Mouse (Mus musculus): ENCODE measurements around the gene Socs3. TPM values are rescaled to one million over a fixed set of nuclear protein-coding genes. Genes with fewer than 3 reads are reported as not detected.

Socs3 gene
- polyA plus RNA-seq, 1 experiment from 2014 or later, result 8.4 TPM

- peaks cover 5% of the 10 kb centered on the region; the same call in 1 of the 2 replicates for H3K4me1 ChIP-seq (ENCODE audit: control insufficient read depth, insufficient read depth, low read length)
- H3K27ac ChIP-seq (replicated peaks; ENCODE audit: low read depth, low read length), result no peak overlapping the region
- no peaks in the 10 kb centered on the region for H3K36me3 ChIP-seq (replicated peaks; ENCODE audit: control insufficient read depth, insufficient read depth, low read depth, low read length)
- DNase-seq (ENCODE audit: low spot score) (no peak), ATAC-seq (replicated peaks; ENCODE audit: insufficient number of reproducible peaks, low FRiP score, low TSS enrichment, low read depth) (no peak)
- no peaks in the 10 kb centered on the region for H3K27me3 ChIP-seq (ENCODE audit: control insufficient read depth, insufficient read depth, low read length)
- H3K9ac ChIP-seq (replicated peaks; ENCODE audit: low read length), result no peak overlapping the region
- no peak overlapping the region for H3K4me2 ChIP-seq (ENCODE audit: low read depth, low read length)
- H3K4me3 ChIP-seq (ENCODE audit: low read depth, low read length), result no peak overlapping the region
- H3K9me3 ChIP-seq (replicated peaks; ENCODE audit: control insufficient read depth, low read length), result no peaks in the 10 kb centered on the region
- 41% methylated on average over 5 of the region's 5 CpGs for WGBS
Measured at GRCm38 (mm10) chr11:117973569-117973968, 3.7 kb upstream of the Socs3 start.

- peaks cover 5% of the 10 kb centered on the region; the same call in 1 of the 2 replicates for H3K4me1 ChIP-seq (ENCODE audit: control insufficient read depth, insufficient read depth, low read length)
- no peak overlapping the region for H3K4me2 ChIP-seq (ENCODE audit: low read depth, low read length)
- WGBS, result 50% methylated on average over 11 of the region's 11 CpGs
- H3K9ac ChIP-seq (replicated peaks; ENCODE audit: low read length), result no peak overlapping the region
- ATAC-seq (replicated peaks; ENCODE audit: insufficient number of reproducible peaks, low FRiP score, low TSS enrichment, low read depth) (no peak), DNase-seq (ENCODE audit: low spot score) (no peak)
- H3K9me3 ChIP-seq (replicated peaks; ENCODE audit: control insufficient read depth, low read length), result no peaks in the 10 kb centered on the region
- H3K4me3 ChIP-seq (ENCODE audit: low read depth, low read length), result no peak overlapping the region
- no peak overlapping the region for H3K27ac ChIP-seq (replicated peaks; ENCODE audit: low read depth, low read length)
- H3K27me3 ChIP-seq (ENCODE audit: control insufficient read depth, insufficient read depth, low read length), result no peaks in the 10 kb centered on the region
- H3K36me3 ChIP-seq (replicated peaks; ENCODE audit: control insufficient read depth, insufficient read depth, low read depth, low read length), result no peaks in the 10 kb centered on the region
Measured at GRCm38 (mm10) chr11:117972656-117973558, 3.1 kb upstream of the Socs3 start.

GRCm38 (mm10) chr11:117971646-117972242 lies 1.9 kb upstream of the Socs3 start:
- Histone ChIP-seq H3K4me3 (ENCODE audit: low read depth, low read length) (no peak overlapping the region), H3K27ac (replicated peaks; ENCODE audit: low read depth, low read length) (no peak overlapping the region)

GRCm38 (mm10) chr11:117971100-117971499 lies 1.3 kb upstream of the Socs3 start:
- H3K27ac ChIP-seq (replicated peaks; ENCODE audit: low read depth, low read length), result no peak overlapping the region
- H3K4me1 ChIP-seq (ENCODE audit: control insufficient read depth, insufficient read depth, low read length), result peaks cover 19% of the 10 kb centered on the region
- H3K9me3 ChIP-seq (replicated peaks; ENCODE audit: control insufficient read depth, low read length), result no peaks in the 10 kb centered on the region
- no peak overlapping the region for H3K4me3 ChIP-seq (ENCODE audit: low read depth, low read length)
- H3K9ac ChIP-seq (replicated peaks; ENCODE audit: low read length), result no peak overlapping the region
- no peaks in the 10 kb centered on the region; the same call in 1 of the 2 replicates for H3K36me3 ChIP-seq (replicated peaks; ENCODE audit: control insufficient read depth, insufficient read depth, low read depth, low read length)
- H3K27me3 ChIP-seq (ENCODE audit: control insufficient read depth, insufficient read depth, low read length), result peaks cover 11% of the 10 kb centered on the region
- WGBS, result 75% methylated on average over 6 of the region's 6 CpGs
- H3K4me2 ChIP-seq (ENCODE audit: low read depth, low read length), result no peak overlapping the region
- ATAC-seq (replicated peaks; ENCODE audit: insufficient number of reproducible peaks, low FRiP score, low TSS enrichment, low read depth) (no peak), DNase-seq (ENCODE audit: low spot score) (no peak)

More at GRCm38 (mm10) chr11:117971646-117972242, 1.9 kb upstream of the Socs3 start:
- no peaks in the 10 kb centered on the region for H3K9me3 ChIP-seq (replicated peaks; ENCODE audit: control insufficient read depth, low read length)
- H3K27me3 ChIP-seq (ENCODE audit: control insufficient read depth, insufficient read depth, low read length), result peaks cover 6% of the 10 kb centered on the region
- no peak for DNase-seq (ENCODE audit: low spot score)
- peaks cover 13% of the 10 kb centered on the region for H3K4me1 ChIP-seq (ENCODE audit: control insufficient read depth, insufficient read depth, low read length)
- H3K36me3 ChIP-seq (replicated peaks; ENCODE audit: control insufficient read depth, insufficient read depth, low read depth, low read length), result no peaks in the 10 kb centered on the region
- no peak for ATAC-seq (replicated peaks; ENCODE audit: insufficient number of reproducible peaks, low FRiP score, low TSS enrichment, low read depth)
- H3K9ac ChIP-seq (replicated peaks; ENCODE audit: low read length), result no peak overlapping the region
- WGBS, result 63% methylated on average over 2 of the region's 2 CpGs
- no peak overlapping the region for H3K4me2 ChIP-seq (ENCODE audit: low read depth, low read length)

GRCm38 (mm10) chr11:117969100-117969944 lies 525 bp downstream of the Socs3 start:
- Histone ChIP-seq H3K9me3 (replicated peaks; ENCODE audit: control insufficient read depth, low read length) (no peaks in the 10 kb centered on the region), H3K27ac (replicated peaks; ENCODE audit: low read depth, low read length) (peak overlapping the region; percentile 93), H3K9ac (replicated peaks; ENCODE audit: low read length) (peak overlapping the region; percentile 90), H3K4me2 (ENCODE audit: low read depth, low read length) (peak overlapping the region; percentile 99), H3K4me3 (ENCODE audit: low read depth, low read length) (peak overlapping the region; percentile 51), H3K4me1 (ENCODE audit: control insufficient read depth, insufficient read depth, low read length) (peaks cover 23% of the 10 kb centered on the region), H3K27me3 (ENCODE audit: control insufficient read depth, insufficient read depth, low read length) (peaks cover 11% of the 10 kb centered on the region), H3K36me3 (replicated peaks; ENCODE audit: control insufficient read depth, insufficient read depth, low read depth, low read length) (no peaks in the 10 kb centered on the region; the same call in 1 of the 2 replicates)
- ATAC-seq (replicated peaks; ENCODE audit: insufficient number of reproducible peaks, low FRiP score, low TSS enrichment, low read depth) (peak; percentile 93), DNase-seq (ENCODE audit: low spot score) (peak; percentile 96)
- under 1% methylated on average over 61 of the region's 65 CpGs for WGBS

- Histone ChIP-seq H3K36me3 (replicated peaks; ENCODE audit: control insufficient read depth, insufficient read depth, low read depth, low read length) (no peaks in the 10 kb centered on the region; the same call in 1 of the 2 replicates), H3K4me3 (ENCODE audit: low read depth, low read length) (peak overlapping the region; percentile 51), H3K27ac (replicated peaks; ENCODE audit: low read depth, low read length) (peak overlapping the region; percentile 93), H3K4me2 (ENCODE audit: low read depth, low read length) (peak overlapping the region; percentile 99), H3K9ac (replicated peaks; ENCODE audit: low read length) (peak overlapping the region; percentile 90), H3K4me1 (ENCODE audit: control insufficient read depth, insufficient read depth, low read length) (peaks cover 29% of the 10 kb centered on the region), H3K9me3 (replicated peaks; ENCODE audit: control insufficient read depth, low read length) (no peaks in the 10 kb centered on the region), H3K27me3 (ENCODE audit: control insufficient read depth, insufficient read depth, low read length) (peaks cover 11% of the 10 kb centered on the region)
- ATAC-seq (replicated peaks; ENCODE audit: insufficient number of reproducible peaks, low FRiP score, low TSS enrichment, low read depth), result no peak; the same call in 1 of the 2 replicates
- no peak for DNase-seq (ENCODE audit: low spot score)
- under 1% methylated on average over 32 of the region's 34 CpGs for WGBS
Measured at GRCm38 (mm10) chr11:117968716-117969099, 1.1 kb downstream of the Socs3 start.

GRCm38 (mm10) chr11:117968016-117968671 lies 1.7 kb downstream of the Socs3 start:
- Histone ChIP-seq H3K27me3 (ENCODE audit: control insufficient read depth, insufficient read depth, low read length) (peaks cover 11% of the 10 kb centered on the region), H3K36me3 (replicated peaks; ENCODE audit: control insufficient read depth, insufficient read depth, low read depth, low read length) (no peaks in the 10 kb centered on the region; the same call in 1 of the 2 replicates), H3K27ac (replicated peaks; ENCODE audit: low read depth, low read length) (peak overlapping the region; percentile 93), H3K4me2 (ENCODE audit: low read depth, low read length) (peak overlapping the region; percentile 99), H3K9ac (replicated peaks; ENCODE audit: low read length) (peak overlapping the region; percentile 90), H3K4me1 (ENCODE audit: control insufficient read depth, insufficient read depth, low read length) (peaks cover 30% of the 10 kb centered on the region), H3K9me3 (replicated peaks; ENCODE audit: control insufficient read depth, low read length) (no peaks in the 10 kb centered on the region), H3K4me3 (ENCODE audit: low read depth, low read length) (peak overlapping the region; percentile 51)
- under 1% methylated on average over 56 of the region's 64 CpGs for WGBS
- DNase-seq (ENCODE audit: low spot score) (peak; percentile 59), ATAC-seq (replicated peaks; ENCODE audit: insufficient number of reproducible peaks, low FRiP score, low TSS enrichment, low read depth) (no peak)

All from embryonic facial prominence, embryonic 11.5 days (tissue).